Mouse (Mus musculus) hindbrain, embryonic 13.5 days (tissue): ENCODE data around the gene Ebf1. TPM values are rescaled to one million over a fixed set of nuclear protein-coding genes. Genes with fewer than 3 reads are reported as not detected.

Experiments used
- ATAC-seq: fragments of 200-750 bp; cut with Nextera tagmentation; 2 replicates; pipeline ENCODE4 v1.8.0; 2017; ENCODE audit warnings: moderate TSS enrichment; ENCODE audit not compliant: low FRiP score
- H3K27ac ChIP-seq: fragments of 300-500 bp; sonication (generic); 2 replicates; pipeline ENCODE4 v1.5.1; 2015; ENCODE audit warnings: inconsistent platforms, mild to moderate bottlenecking, moderate library complexity
- H3K27me3 ChIP-seq: fragments of 300-500 bp; sonication (generic); 2 replicates; pipeline ENCODE4 v1.6.1; 2015; ENCODE audit warnings: mild to moderate bottlenecking, inconsistent platforms
- H3K36me3 ChIP-seq: fragments of 300-500 bp; sonication (generic); 2 replicates; pipeline ENCODE4 v1.6.1; 2015; ENCODE audit warnings: mild to moderate bottlenecking, inconsistent platforms
- H3K4me1 ChIP-seq: fragments of 300-500 bp; sonication (generic); replicated peaks from 2 replicates; pipeline ENCODE4 v1.6.1; 2015; ENCODE audit warnings: inconsistent platforms
- H3K4me2 ChIP-seq: fragments of 300-500 bp; sonication (generic); 2 replicates; pipeline ENCODE4 v1.6.1; 2015; ENCODE audit warnings: inconsistent platforms, mild to moderate bottlenecking, moderate library complexity
- H3K4me3 ChIP-seq: fragments of 300-500 bp; sonication (generic); 2 replicates; pipeline ENCODE4 v1.5.1; 2015; ENCODE audit warnings: mild to moderate bottlenecking, inconsistent platforms
- H3K9ac ChIP-seq: fragments of 300-500 bp; sonication (generic); 2 replicates; pipeline ENCODE4 v1.6.1; 2015; ENCODE audit warnings: mild to moderate bottlenecking, inconsistent platforms
- H3K9me3 ChIP-seq: fragments of 300-500 bp; sonication (generic); 2 replicates; pipeline ENCODE4 v1.6.1; 2016; ENCODE audit warnings: inconsistent platforms
- WGBS: fragments of 180-500 bp; shearing (Covaris S2); methylation state at CpG from one replicate; pipeline ENCODE4 v1.1.7; 2015; 5-methylcytosine and 5-hydroxymethylcytosine counted together
- polyA plus RNA-seq: library from polyadenylated mRNA; unstranded; fragments of >200 nt; fragmentation: Nextera tagmentation; extraction: Ambion mirVana; gene quantifications from 2 replicates; pipeline ENCODE4 v1.2.1, GENCODE M21; 2015

Ebf1 gene
- polyA plus RNA-seq, 1 experiment from 2014 or later, result 159 TPM

DNA sequence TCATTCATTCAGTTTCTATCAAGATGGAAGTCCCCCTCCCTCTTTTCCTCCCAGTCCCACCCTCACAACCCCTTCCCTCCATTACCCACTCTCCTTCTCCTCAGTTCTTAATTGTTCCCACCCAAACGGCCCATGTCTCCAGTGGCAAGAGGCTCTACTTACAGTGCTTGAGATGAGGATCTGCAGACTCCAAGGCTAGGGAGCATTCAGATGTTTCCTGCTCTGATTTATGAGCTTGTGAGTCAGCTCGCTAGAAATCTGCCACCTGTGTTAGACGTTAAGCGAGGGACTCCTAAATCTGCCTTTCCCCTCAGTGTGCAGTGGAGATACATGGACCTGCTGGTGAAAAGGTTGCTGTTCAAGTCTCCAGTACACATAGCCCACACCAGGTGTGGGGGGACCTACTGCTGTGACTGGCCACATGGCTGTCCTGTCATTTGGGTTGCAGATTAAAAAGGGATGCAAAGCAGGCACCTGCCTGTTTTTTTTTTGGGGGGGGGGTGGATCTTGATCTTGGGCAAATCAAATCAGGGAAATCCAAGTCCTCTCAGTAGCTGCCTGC lies 21.2 kb downstream of the Ebf1 start:
- H3K4me2 ChIP-seq, result no peak overlapping the region
- peaks cover 5% of the 10 kb centered on the region; the same call in 1 of the 2 replicates for H3K36me3 ChIP-seq
- WGBS, result 60% methylated on average over 4 of the region's 4 CpGs
- no peak overlapping the region; the same call in 1 of the 2 replicates for H3K9ac ChIP-seq
- ATAC-seq, result no peak
- no peaks in the 10 kb centered on the region for H3K9me3 ChIP-seq
- H3K27ac ChIP-seq, result no peak overlapping the region
- H3K4me3 ChIP-seq, result no peak overlapping the region
- H3K4me1 ChIP-seq, result peaks cover 48% of the 10 kb centered on the region
- no peaks in the 10 kb centered on the region for H3K27me3 ChIP-seq

DNA sequence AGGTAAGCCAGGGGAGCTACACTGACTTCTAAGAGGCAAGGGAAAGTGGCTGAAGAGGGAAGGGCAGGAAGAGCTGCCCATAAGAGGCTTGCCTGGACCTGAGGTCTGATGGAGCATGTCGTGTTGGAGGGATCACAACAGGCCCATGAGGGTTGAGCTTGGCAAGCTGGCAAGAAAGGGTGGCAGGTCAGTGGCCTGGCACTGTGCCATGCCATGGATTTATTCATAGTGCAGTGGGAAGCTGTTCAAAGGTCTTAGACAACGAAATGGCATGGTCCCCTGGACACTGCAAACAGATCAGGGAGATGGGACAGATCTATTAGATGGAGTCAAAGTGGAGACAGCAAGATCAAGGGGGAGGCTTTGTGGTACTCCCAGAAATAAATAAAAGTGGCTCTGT lies 24.4 kb downstream of the Ebf1 start:
- Histone ChIP-seq H3K9me3 (no peaks in the 10 kb centered on the region), H3K4me3 (no peak overlapping the region), H3K9ac (no peak overlapping the region), H3K27me3 (no peaks in the 10 kb centered on the region), H3K4me2 (no peak overlapping the region), H3K36me3 (peaks cover 5% of the 10 kb centered on the region; the same call in 1 of the 2 replicates), H3K27ac (no peak overlapping the region), H3K4me1 (peaks cover 34% of the 10 kb centered on the region)
- ATAC-seq, result no peak
- WGBS, result 73% methylated on average over 2 of the region's 2 CpGs

- Histone ChIP-seq H3K27ac (peak overlapping the region; percentile 73), H3K4me3 (no peak overlapping the region), H3K9ac (no peak overlapping the region), H3K27me3 (no peaks in the 10 kb centered on the region), H3K9me3 (no peaks in the 10 kb centered on the region), H3K4me1 (peaks cover 41% of the 10 kb centered on the region), H3K36me3 (no peaks in the 10 kb centered on the region), H3K4me2 (no peak overlapping the region)
- WGBS, result 37% methylated on average over 8 of the region's 8 CpGs
- no peak for ATAC-seq
Observed at GRCm38 (mm10) chr11:44654340-44655019, 37.4 kb downstream of the Ebf1 start.

DNA sequence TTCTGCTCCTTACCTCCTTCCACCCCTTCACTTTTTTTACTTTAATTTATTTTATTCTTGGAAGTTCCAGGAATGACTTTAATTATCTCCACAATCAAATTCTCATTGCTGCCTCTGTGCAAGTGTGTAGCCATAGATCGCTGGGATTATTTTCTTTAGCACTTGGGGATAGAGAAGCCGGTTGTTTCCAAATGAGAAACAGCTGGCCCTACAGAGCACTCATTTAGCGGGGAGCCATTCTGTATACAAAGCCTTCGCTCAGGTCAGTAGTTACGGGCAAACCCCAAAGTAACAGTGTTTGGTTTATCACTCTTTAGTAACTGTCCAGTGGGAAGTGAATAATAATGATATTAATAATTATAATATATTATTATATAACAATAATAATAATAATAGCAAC lies 38.4 kb downstream of the Ebf1 start:
- Histone ChIP-seq H3K4me3 (no peak overlapping the region), H3K36me3 (no peaks in the 10 kb centered on the region), H3K27me3 (no peaks in the 10 kb centered on the region), H3K9me3 (no peaks in the 10 kb centered on the region), H3K27ac (peak overlapping the region; percentile 73), H3K9ac (no peak overlapping the region), H3K4me2 (no peak overlapping the region), H3K4me1 (peaks cover 40% of the 10 kb centered on the region)
- ATAC-seq, result no peak
- WGBS, result 20% methylated on average over 5 of the region's 5 CpGs

- no peak; the same call in 1 of the 2 replicates for ATAC-seq
- H3K4me2 ChIP-seq, result no peak overlapping the region
- no peak overlapping the region for H3K9ac ChIP-seq
- H3K27ac ChIP-seq, result no peak overlapping the region
- H3K4me1 ChIP-seq, result peaks cover 47% of the 10 kb centered on the region
- H3K36me3 ChIP-seq, result no peaks in the 10 kb centered on the region
- no peak overlapping the region for H3K4me3 ChIP-seq
- H3K27me3 ChIP-seq, result no peaks in the 10 kb centered on the region
- no peaks in the 10 kb centered on the region for H3K9me3 ChIP-seq
Observed at GRCm38 (mm10) chr11:44656916-44657315, 39.8 kb downstream of the Ebf1 start.

GRCm38 (mm10) chr11:44657833-44658395 lies 40.8 kb downstream of the Ebf1 start:
- no peak for ATAC-seq
- no peaks in the 10 kb centered on the region for H3K9me3 ChIP-seq
- no peaks in the 10 kb centered on the region for H3K36me3 ChIP-seq
- H3K4me2 ChIP-seq, result no peak overlapping the region
- WGBS, result 15% methylated on average over 6 of the region's 6 CpGs
- peaks cover 55% of the 10 kb centered on the region for H3K4me1 ChIP-seq
- H3K27ac ChIP-seq, result peak overlapping the region; percentile 74
- no peak overlapping the region for H3K4me3 ChIP-seq
- no peaks in the 10 kb centered on the region for H3K27me3 ChIP-seq
- H3K9ac ChIP-seq, result no peak overlapping the region; the same call in 1 of the 2 replicates

DNA sequence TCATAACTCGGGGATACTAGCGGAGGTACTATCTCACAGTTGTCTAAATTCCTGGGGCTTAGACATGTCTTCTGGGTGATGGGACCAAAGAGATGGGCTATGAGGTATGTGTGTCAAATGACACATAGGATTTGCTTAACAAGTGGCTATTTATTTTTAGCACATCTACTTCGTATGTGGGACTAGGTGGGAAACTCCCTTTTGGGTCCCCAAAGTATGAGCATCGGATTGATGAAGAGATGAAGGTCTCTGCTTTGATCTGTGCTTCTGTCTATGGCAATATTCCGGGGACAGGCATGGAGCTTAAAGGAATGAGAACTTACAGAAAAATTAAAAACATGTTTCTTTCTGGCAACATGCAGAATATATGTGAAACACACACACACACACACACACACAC lies 44.8 kb downstream of the Ebf1 start:
- 83% methylated on average over 5 of the region's 5 CpGs for WGBS
- Histone ChIP-seq H3K4me3 (no peak overlapping the region), H3K4me2 (no peak overlapping the region), H3K9me3 (no peaks in the 10 kb centered on the region), H3K36me3 (no peaks in the 10 kb centered on the region), H3K27me3 (no peaks in the 10 kb centered on the region), H3K27ac (no peak overlapping the region), H3K4me1 (peaks cover 64% of the 10 kb centered on the region), H3K9ac (no peak overlapping the region)
- ATAC-seq, result no peak

GRCm38 (mm10) chr11:44663609-44664141 lies 46.6 kb downstream of the Ebf1 start:
- H3K4me3 ChIP-seq, result no peak overlapping the region
- no peaks in the 10 kb centered on the region for H3K9me3 ChIP-seq
- WGBS, result 22% methylated on average over 4 of the region's 4 CpGs
- 0 out of 2 replicates have a peak overlapping the region, but pooled peaks have one; percentile 3 for H3K9ac ChIP-seq
- H3K27me3 ChIP-seq, result no peaks in the 10 kb centered on the region
- H3K4me2 ChIP-seq, result no peak overlapping the region
- H3K36me3 ChIP-seq, result no peaks in the 10 kb centered on the region
- peaks cover 56% of the 10 kb centered on the region for H3K4me1 ChIP-seq
- no peak for ATAC-seq
- 0 out of 2 replicates have a peak overlapping the region, but pooled peaks have one; percentile 20 for H3K27ac ChIP-seq

DNA sequence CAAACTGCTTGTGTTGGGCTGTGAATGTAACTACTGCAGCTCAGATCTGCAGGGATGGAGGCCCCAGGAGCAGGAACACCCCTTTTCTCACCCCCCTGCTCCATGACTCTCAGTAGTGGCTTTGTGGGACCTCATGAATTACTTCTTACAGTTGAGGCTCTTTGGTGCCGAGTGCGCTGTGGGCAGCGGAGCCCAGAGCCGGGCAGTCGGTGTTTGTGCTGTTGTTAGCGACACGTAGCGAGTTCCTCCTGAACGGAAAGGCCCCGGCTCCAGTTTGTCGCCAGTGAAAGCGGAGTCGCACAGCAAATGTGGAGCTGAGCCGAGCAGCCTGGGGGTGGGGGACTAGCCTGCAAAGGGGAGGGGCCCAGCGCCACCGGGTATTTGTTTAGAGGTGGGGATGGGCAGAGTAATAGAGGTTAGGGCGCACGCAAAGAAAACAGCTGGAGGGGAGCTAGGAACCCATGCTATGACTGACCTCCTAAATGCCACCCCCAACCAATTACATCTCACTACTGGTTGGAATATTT lies 48.1 kb downstream of the Ebf1 start:
- Histone ChIP-seq H3K9me3 (no peaks in the 10 kb centered on the region), H3K4me1 (peaks cover 56% of the 10 kb centered on the region), H3K27me3 (no peaks in the 10 kb centered on the region), H3K36me3 (no peaks in the 10 kb centered on the region), H3K9ac (peak overlapping the region; percentile 69), H3K4me2 (peak overlapping the region; percentile 55), H3K27ac (peak overlapping the region; percentile 72), H3K4me3 (peak overlapping the region; percentile 31)
- peak; percentile 62 for ATAC-seq
- 1% methylated on average over 18 of the region's 18 CpGs for WGBS

DNA sequence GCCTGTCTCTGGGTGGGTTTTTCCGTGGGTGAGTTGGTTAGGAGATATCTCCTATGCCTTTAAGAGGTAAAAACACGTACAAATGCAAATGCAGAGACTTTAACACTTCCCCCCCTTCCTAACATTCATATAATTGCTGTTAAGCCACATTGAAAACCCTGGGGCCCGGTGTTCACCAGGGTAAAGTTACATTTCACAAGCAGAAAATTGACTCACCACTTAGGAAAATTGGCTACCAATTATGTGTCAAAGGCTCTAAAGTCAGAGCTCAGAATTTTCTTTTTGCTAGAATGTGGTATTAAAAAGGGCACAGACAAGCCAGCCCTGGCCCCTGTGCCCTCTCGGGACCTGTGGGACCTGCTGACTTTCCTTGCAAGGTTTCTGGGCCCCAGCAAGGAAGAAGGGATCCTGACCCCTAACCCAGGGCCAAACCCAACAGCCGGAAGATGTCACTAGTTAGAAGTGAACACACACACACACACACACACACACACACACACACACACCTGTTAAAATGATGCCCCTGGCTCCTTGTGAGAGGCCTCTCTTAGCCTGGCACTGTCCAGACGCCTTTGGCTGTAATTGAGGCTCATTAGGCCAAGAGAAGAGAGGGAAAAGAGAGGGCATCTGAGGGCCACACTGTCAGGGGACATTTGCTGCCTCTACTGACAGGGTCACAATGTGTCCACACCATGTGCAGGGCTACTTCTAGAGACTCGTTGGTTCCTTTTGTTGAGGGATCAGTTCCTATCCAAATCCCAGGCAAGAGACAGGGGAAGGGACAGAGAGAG lies 48.8 kb downstream of the Ebf1 start:
- 38% methylated on average over 7 of the region's 7 CpGs for WGBS
- Histone ChIP-seq H3K4me2 (peak overlapping the region; percentile 55), H3K27ac (peak overlapping the region; percentile 72; the same call in 1 of the 2 replicates), H3K36me3 (no peaks in the 10 kb centered on the region), H3K4me3 (no peak overlapping the region), H3K9ac (peak overlapping the region; percentile 69; the same call in 1 of the 2 replicates), H3K27me3 (no peaks in the 10 kb centered on the region), H3K4me1 (peaks cover 52% of the 10 kb centered on the region), H3K9me3 (no peaks in the 10 kb centered on the region)
- ATAC-seq, result peak; percentile 27

GRCm38 (mm10) chr11:44666741-44667140 lies 49.6 kb downstream of the Ebf1 start:
- H3K4me1 ChIP-seq, result peaks cover 44% of the 10 kb centered on the region
- WGBS, result 61% methylated on average over 4 of the region's 4 CpGs

GRCm38 (mm10) chr11:44681306-44681705 lies 64.2 kb downstream of the Ebf1 start:
- no peaks in the 10 kb centered on the region for H3K36me3 ChIP-seq
- no peak overlapping the region for H3K4me3 ChIP-seq
- no peak for ATAC-seq
- H3K4me1 ChIP-seq, result peaks cover 56% of the 10 kb centered on the region
- no peaks in the 10 kb centered on the region for H3K9me3 ChIP-seq
- no peak overlapping the region for H3K9ac ChIP-seq
- no peaks in the 10 kb centered on the region for H3K27me3 ChIP-seq
- 84% methylated on average over 2 of the region's 2 CpGs for WGBS
- no peak overlapping the region for H3K4me2 ChIP-seq
- H3K27ac ChIP-seq, result no peak overlapping the region

More at GRCm38 (mm10) chr11:44666741-44667140, 49.6 kb downstream of the Ebf1 start:
- Histone ChIP-seq H3K27me3 (no peaks in the 10 kb centered on the region), H3K4me2 (no peak overlapping the region), H3K9me3 (no peaks in the 10 kb centered on the region), H3K36me3 (no peaks in the 10 kb centered on the region), H3K4me3 (no peak overlapping the region), H3K27ac (no peak overlapping the region), H3K9ac (no peak overlapping the region)
- ATAC-seq, result no peak
